In the genomic region with DNA sequence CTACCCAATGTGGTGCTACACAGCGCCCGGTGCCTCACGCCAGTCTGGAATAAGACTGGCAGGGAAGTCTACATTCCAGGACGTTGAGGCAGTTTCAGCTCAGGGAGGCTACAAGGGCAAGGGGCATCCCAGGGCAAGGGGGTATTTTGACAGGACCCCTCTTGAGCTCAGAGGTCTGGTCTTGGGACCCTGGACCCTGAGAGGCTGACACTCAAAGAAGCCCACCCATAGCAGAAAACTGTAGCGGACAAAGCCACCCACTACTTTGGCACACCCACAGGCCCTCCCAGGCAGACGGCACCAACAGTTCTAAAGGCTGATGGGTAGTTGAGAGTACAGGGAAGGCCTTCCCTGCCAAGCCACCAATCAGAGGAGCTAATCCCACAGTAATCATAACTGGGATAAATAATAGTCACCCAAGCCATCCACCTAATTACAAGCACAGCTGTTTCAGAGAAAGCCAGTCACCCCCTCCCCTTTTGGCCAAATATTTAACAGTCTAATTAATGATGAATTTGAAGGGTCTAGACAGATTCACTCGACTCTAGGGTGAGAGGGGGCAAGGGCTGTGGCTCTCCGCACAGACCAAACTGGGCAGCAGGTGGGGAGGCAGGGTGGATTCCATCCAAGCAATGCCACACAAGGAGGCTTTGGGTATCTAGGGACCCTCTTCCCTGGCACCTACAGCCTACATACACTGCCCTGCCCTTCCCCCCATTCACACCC, we compare ENCODE assay signal across 12 mouse cellular contexts. TPM values are rescaled to one million over a fixed set of nuclear protein-coding genes. Genes with fewer than 3 reads are reported as not detected.
DNase-seq lines count a peak whose midpoint lies in the region; ATAC-seq and TF ChIP-seq lines count a peak whose summit lies in the region.
"Had no signal": no experiment of that assay in that cellular context is flagged by ENCODE, and none has a peak within 500 bp of the region (broad histone marks: within the 10 kb centered on the region; RNA-seq: fewer than 3 reads in every experiment).

No protein-coding gene starts in this region.

- ATAC-seq in kidney, postnatal 0 days (replicated peaks; ENCODE audit: low FRiP score, low read depth), result no peak
- 0 out of 2 replicates have a peak, but pooled peaks have one; percentile 0 for ATAC-seq in embryonic facial prominence, embryonic 14.5 days (ENCODE audit: low read depth)
- ATAC-seq in hindbrain, embryonic 16.5 days, result peak; percentile 15; the same call in 1 of the 2 replicates
- ATAC-seq in neural tube, embryonic 15.5 days (ENCODE audit: low FRiP score), result no peak

- no peak for DNase-seq in kidney, postnatal 0 days (ENCODE audit: low spot score)
- DNase-seq in kidney, postnatal 10 days, result no peak
- no peak for DNase-seq in embryonic facial prominence, embryonic 14.5 days (ENCODE audit: low spot score)
- no peak for DNase-seq in left cerebral cortex, postnatal 36 days (ENCODE audit: low spot score in 2 of 2)
- DNase-seq in frontal cortex, postnatal 36 days (ENCODE audit: low spot score in 2 of 2), result no peak
- DNase-seq in adrenal gland, postnatal 14 days, result no peak

- peaks cover 26% of the 10 kb centered on the region for H3K36me3 ChIP-seq in kidney, postnatal 0 days (ENCODE audit: insufficient read depth, low read length)
- peaks cover 32% of the 10 kb centered on the region for H3K36me3 ChIP-seq in embryonic facial prominence, embryonic 14.5 days (ENCODE audit: control insufficient read depth, insufficient read depth, low read length)
- peaks cover 11% of the 10 kb centered on the region for H3K36me3 ChIP-seq in hindbrain, embryonic 16.5 days (ENCODE audit: control insufficient read depth, insufficient read depth, low read length)
- peaks cover 26% of the 10 kb centered on the region for H3K36me3 ChIP-seq in neural tube, embryonic 15.5 days

- intact Hi-C loops in left cerebral cortex, postnatal 36 days (cut with DNase I), result loop anchor here (5.0 kb wide), 1 partner anchor 32 kb away; no protein-coding TSS in a partner anchor

- H3K9ac ChIP-seq in kidney, postnatal 0 days (ENCODE audit: low read depth, low read length), result no peak overlapping the region
- H3K9ac ChIP-seq in embryonic facial prominence, embryonic 14.5 days (ENCODE audit: low read depth, low read length), result peak overlapping the region; percentile 80; the same call in 1 of the 2 replicates
- H3K9ac ChIP-seq in hindbrain, embryonic 16.5 days (ENCODE audit: low read depth, low read length), result peak overlapping the region; percentile 80; the same call in 1 of the 2 replicates
- H3K9ac ChIP-seq in neural tube, embryonic 15.5 days (replicated peaks), result peak overlapping the region; percentile 83

- H3K9me3 ChIP-seq in kidney, postnatal 0 days (replicated peaks; ENCODE audit: low read length), result no peaks in the 10 kb centered on the region
- H3K9me3 ChIP-seq in embryonic facial prominence, embryonic 14.5 days (ENCODE audit: control insufficient read depth, low read length), result no peaks in the 10 kb centered on the region
- H3K9me3 ChIP-seq in hindbrain, embryonic 16.5 days (ENCODE audit: control insufficient read depth, low read length), result no peaks in the 10 kb centered on the region
- no peaks in the 10 kb centered on the region for H3K9me3 ChIP-seq in neural tube, embryonic 15.5 days (replicated peaks)
- H3K9me3 ChIP-seq: G1E had no signal

- no peak overlapping the region for H3K27ac ChIP-seq in kidney, postnatal 0 days
- no peak overlapping the region; the same call in 1 of the 2 replicates for H3K27ac ChIP-seq in embryonic facial prominence, embryonic 14.5 days (replicated peaks; ENCODE audit: low read depth, low read length)
- peak overlapping the region; percentile 84; the same call in 1 of the 2 replicates for H3K27ac ChIP-seq in hindbrain, embryonic 16.5 days (ENCODE audit: low read depth, low read length)
- peak overlapping the region; percentile 83; the same call in 1 of the 2 replicates for H3K27ac ChIP-seq in neural tube, embryonic 15.5 days (replicated peaks)

- no peaks in the 10 kb centered on the region for H3K27me3 ChIP-seq in kidney, postnatal 0 days (ENCODE audit: insufficient read depth, low read length)
- H3K27me3 ChIP-seq in embryonic facial prominence, embryonic 14.5 days (replicated peaks; ENCODE audit: control insufficient read depth, insufficient read depth, low read length), result no peaks in the 10 kb centered on the region
- H3K27me3 ChIP-seq in hindbrain, embryonic 16.5 days (replicated peaks; ENCODE audit: control insufficient read depth, insufficient read depth, low read length), result no peaks in the 10 kb centered on the region
- H3K27me3 ChIP-seq in neural tube, embryonic 15.5 days (replicated peaks), result no peaks in the 10 kb centered on the region

- WGBS in kidney, postnatal 0 days, result 66% methylated on average over 8 of the region's 8 CpGs
- 69% methylated on average over 8 of the region's 8 CpGs for WGBS in embryonic facial prominence, embryonic 14.5 days
- 65% methylated on average over 8 of the region's 8 CpGs for WGBS in hindbrain, embryonic 16.5 days
- WGBS in neural tube, embryonic 15.5 days, result 62% methylated on average over 8 of the region's 8 CpGs

- no peak overlapping the region for H3K4me3 ChIP-seq in kidney, postnatal 0 days (replicated peaks; ENCODE audit: low read depth, low read length)
- peak overlapping the region; percentile 62 for H3K4me3 ChIP-seq in embryonic facial prominence, embryonic 14.5 days (ENCODE audit: low read depth, low read length)
- H3K4me3 ChIP-seq in hindbrain, embryonic 16.5 days (ENCODE audit: low read length), result peak overlapping the region; percentile 78
- peak overlapping the region; percentile 70 for H3K4me3 ChIP-seq in neural tube, embryonic 15.5 days (replicated peaks)

- peaks cover 21% of the 10 kb centered on the region for H3K4me1 ChIP-seq in kidney, postnatal 0 days (replicated peaks; ENCODE audit: insufficient read depth, low read length)
- peaks cover 36% of the 10 kb centered on the region for H3K4me1 ChIP-seq in embryonic facial prominence, embryonic 14.5 days (ENCODE audit: control insufficient read depth, insufficient read depth, low read length)
- peaks cover 57% of the 10 kb centered on the region for H3K4me1 ChIP-seq in hindbrain, embryonic 16.5 days (ENCODE audit: control insufficient read depth, insufficient read depth, low read depth, low read length)
- H3K4me1 ChIP-seq in neural tube, embryonic 15.5 days, result peaks cover 68% of the 10 kb centered on the region

- TF ChIP-seq CTCF in kidney, postnatal 0 days (IDR thresholded peaks at IDR 0.05; ENCODE audit: low read depth), result no peak

- H3K4me2 ChIP-seq in kidney, postnatal 0 days (ENCODE audit: low read length), result peak overlapping the region; percentile 76
- H3K4me2 ChIP-seq in embryonic facial prominence, embryonic 14.5 days (ENCODE audit: low read depth, low read length), result peak overlapping the region; percentile 78
- H3K4me2 ChIP-seq in hindbrain, embryonic 16.5 days (ENCODE audit: low read length), result peak overlapping the region; percentile 73
- peak overlapping the region; percentile 91 for H3K4me2 ChIP-seq in neural tube, embryonic 15.5 days

RNA-seq across cellular contexts. Expression of a gene that starts 15.2 kb away (rescaled TPM):
- 24.2 and 24.4 TPM in 2 replicates for polyA plus RNA-seq in kidney, postnatal 0 days (2015; fragmentation: Nextera tagmentation; extraction: Ambion mirVana)
- polyA plus RNA-seq in embryonic facial prominence, embryonic 14.5 days (2014; fragmentation: Nextera tagmentation; extraction: Ambion mirVana), result 40.3 and 40.9 TPM in 2 replicates
- polyA plus RNA-seq in hindbrain, embryonic 16.5 days (2015; fragmentation: Nextera tagmentation; extraction: Ambion mirVana), result 37.4 and 44.2 TPM in 2 replicates
- polyA plus RNA-seq in neural tube, embryonic 15.5 days (2015; fragmentation: Nextera tagmentation; extraction: Ambion mirVana), result 30.2 and 36.1 TPM in 2 replicates
- 10 to 100 TPM; 74.9 to 86.3 TPM for total RNA-seq in left cerebral cortex, postnatal 36 days (2021)
- total RNA-seq in adrenal gland, postnatal 14 days (2021), result 45.1 and 60.5 TPM in 2 replicates

RNA-seq across cellular contexts. Expression of a gene that starts 46.8 kb away (rescaled TPM):
- polyA plus RNA-seq in kidney, postnatal 0 days (2015; fragmentation: Nextera tagmentation; extraction: Ambion mirVana), result 1.5 and 2.2 TPM in 2 replicates
- polyA plus RNA-seq in embryonic facial prominence, embryonic 14.5 days (2014; fragmentation: Nextera tagmentation; extraction: Ambion mirVana), result not detected in 2 replicates
- polyA plus RNA-seq in hindbrain, embryonic 16.5 days (2015; fragmentation: Nextera tagmentation; extraction: Ambion mirVana), result not detected in 2 replicates
- not detected in 2 replicates for polyA plus RNA-seq in neural tube, embryonic 15.5 days (2015; fragmentation: Nextera tagmentation; extraction: Ambion mirVana)
- total RNA-seq in left cerebral cortex, postnatal 36 days (2021), result under 1 TPM in 1 of 2 experiments, not detected in 1; 0.27 TPM
- not detected in 2 replicates for total RNA-seq in adrenal gland, postnatal 14 days (2021)
- total RNA-seq: G1E; heart, postnatal 10 days had no signal
- polyA plus RNA-seq: G1E; liver, embryonic 16.5 days; spleen, adult 2 months had no signal

RNA-seq across cellular contexts. Expression of a gene that starts 47.9 kb away (rescaled TPM):
- 135 and 149 TPM in 2 replicates for polyA plus RNA-seq in kidney, postnatal 0 days (2015; fragmentation: Nextera tagmentation; extraction: Ambion mirVana)
- polyA plus RNA-seq in embryonic facial prominence, embryonic 14.5 days (2014; fragmentation: Nextera tagmentation; extraction: Ambion mirVana), result 220 and 226 TPM in 2 replicates
- 130 and 145 TPM in 2 replicates for polyA plus RNA-seq in hindbrain, embryonic 16.5 days (2015; fragmentation: Nextera tagmentation; extraction: Ambion mirVana)
- 135 and 145 TPM in 2 replicates for polyA plus RNA-seq in neural tube, embryonic 15.5 days (2015; fragmentation: Nextera tagmentation; extraction: Ambion mirVana)
- 10 to 100 TPM; 89.0 to 99.0 TPM for total RNA-seq in left cerebral cortex, postnatal 36 days (2021)
- total RNA-seq in adrenal gland, postnatal 14 days (2021), result 160 and 166 TPM in 2 replicates

RNA-seq across cellular contexts. Expression of a gene that starts 47.9 kb away (rescaled TPM):
- 98.3 and 109 TPM in 2 replicates for polyA plus RNA-seq in kidney, postnatal 0 days (2015; fragmentation: Nextera tagmentation; extraction: Ambion mirVana)
- polyA plus RNA-seq in embryonic facial prominence, embryonic 14.5 days (2014; fragmentation: Nextera tagmentation; extraction: Ambion mirVana), result 101 and 121 TPM in 2 replicates
- 152 and 160 TPM in 2 replicates for polyA plus RNA-seq in hindbrain, embryonic 16.5 days (2015; fragmentation: Nextera tagmentation; extraction: Ambion mirVana)
- polyA plus RNA-seq in neural tube, embryonic 15.5 days (2015; fragmentation: Nextera tagmentation; extraction: Ambion mirVana), result 133 and 136 TPM in 2 replicates
- 10 to 100 TPM; 65.0 to 72.9 TPM for total RNA-seq in left cerebral cortex, postnatal 36 days (2021)
- total RNA-seq in adrenal gland, postnatal 14 days (2021), result 72.1 and 82.3 TPM in 2 replicates

Comparison
In these comparisons a context has a peak if more than half of its experiments do, and no peak if none do; other contexts are left out.
1. ATAC-seq: peak in embryonic facial prominence, embryonic 14.5 days (single experiment) and hindbrain, embryonic 16.5 days (single experiment); none in kidney, postnatal 0 days (single experiment) and neural tube, embryonic 15.5 days (single experiment).
2. H3K27ac ChIP-seq: peak in hindbrain, embryonic 16.5 days (single experiment) and neural tube, embryonic 15.5 days (single experiment); none in kidney, postnatal 0 days (single experiment) and embryonic facial prominence, embryonic 14.5 days (single experiment).
3. Peak in every context shown above with its lines, with median percentiles within 50 percentile points of each other: H3K4me2 ChIP-seq.